In the genomic region with DNA sequence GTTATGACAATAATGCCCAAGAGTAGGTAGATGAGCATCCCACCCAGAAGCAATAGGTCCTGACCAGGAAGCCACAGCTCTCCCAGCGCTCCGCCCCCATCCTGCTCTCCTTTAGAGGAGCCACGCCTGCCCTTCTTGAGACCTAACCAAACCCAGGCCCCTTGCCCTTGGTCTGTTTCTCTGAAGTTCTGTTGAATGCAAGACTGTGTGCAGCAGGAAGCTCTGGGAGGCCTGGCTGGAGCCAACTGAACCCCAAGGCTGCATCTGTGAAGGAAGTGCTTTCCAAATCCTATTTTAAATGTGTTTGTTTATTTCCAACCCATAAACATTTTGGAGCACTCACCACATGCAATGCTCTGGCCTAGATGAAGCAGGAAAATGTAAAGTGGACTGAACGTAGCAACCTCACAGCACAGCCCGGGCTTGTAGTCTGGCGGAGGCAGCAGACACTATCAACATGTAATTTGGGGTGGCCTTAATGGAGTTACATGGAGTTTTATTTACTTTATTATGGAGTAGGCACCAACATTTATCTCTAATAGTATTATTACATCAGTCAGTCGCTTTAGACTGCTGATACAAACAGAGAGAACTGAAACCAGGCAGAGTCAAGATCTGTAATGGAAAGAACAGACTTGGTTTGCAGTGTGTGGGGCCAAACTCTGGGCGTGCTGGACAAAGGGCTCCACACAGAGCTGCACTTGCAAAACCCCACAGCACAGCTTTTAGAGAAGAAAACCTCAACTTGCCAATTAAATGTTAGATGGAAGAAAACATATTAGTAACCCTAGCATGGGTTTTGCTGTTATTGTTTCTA, we compare ENCODE assay signal across 32 mouse cellular contexts. TPM values are rescaled to one million over a fixed set of nuclear protein-coding genes. Genes with fewer than 3 reads are reported as not detected.
DNase-seq lines count a peak whose midpoint lies in the region; ATAC-seq and TF ChIP-seq lines count a peak whose summit lies in the region.
"Had no signal": no experiment of that assay in that cellular context is flagged by ENCODE, and none has a peak within 500 bp of the region (broad histone marks: within the 10 kb centered on the region; RNA-seq: fewer than 3 reads in every experiment).

No protein-coding gene starts in this region.

- no peak for TF ChIP-seq POLR2A in liver, adult 2 months (IDR thresholded peaks at IDR 0.05; ENCODE audit: extremely low read depth, insufficient read depth, low read length)

- ATAC-seq in liver, embryonic 12.5 days = no peak
- ATAC-seq in intestine, embryonic 16.5 days = peak; percentile 80
- ATAC-seq in stomach, postnatal 0 days (ENCODE audit: low FRiP score, low TSS enrichment) = peak; percentile 45; the same call in 1 of the 2 replicates
- no peak for ATAC-seq in forebrain, embryonic 11.5 days (replicated peaks; ENCODE audit: low FRiP score)
- ATAC-seq: activated CD4-positive, CD25-positive, alpha-beta regulatory T cell, adult 4 months; forebrain, embryonic 16.5 days had no signal

- no peaks in the 10 kb centered on the region for H3K4me1 ChIP-seq in liver, adult 2 months (ENCODE audit: control insufficient read depth, insufficient read depth, low read length)
- no peaks in the 10 kb centered on the region for H3K4me1 ChIP-seq in liver, embryonic 12.5 days
- H3K4me1 ChIP-seq in intestine, embryonic 16.5 days (ENCODE audit: control insufficient read depth, insufficient read depth, low read length) = 0 out of 2 replicates have a peak, but pooled peaks cover 3% of the 10 kb centered on the region
- H3K4me1 ChIP-seq in stomach, postnatal 0 days (replicated peaks; ENCODE audit: control insufficient read depth, insufficient read depth) = no peaks in the 10 kb centered on the region
- no peaks in the 10 kb centered on the region for H3K4me1 ChIP-seq in forebrain, embryonic 11.5 days (replicated peaks; ENCODE audit: control insufficient read depth, insufficient read depth, low read length)
- H3K4me1 ChIP-seq in heart, embryonic 10.5 days = no peaks in the 10 kb centered on the region
- H3K4me1 ChIP-seq: heart, embryonic 15.5 days; hindbrain, embryonic 13.5 days; liver, embryonic 13.5 days; midbrain, embryonic 12.5 days had no signal

- H3K27me3 ChIP-seq in liver, adult 2 months (ENCODE audit: control insufficient read depth, insufficient read depth, low read length) = no peaks in the 10 kb centered on the region
- no peaks in the 10 kb centered on the region for H3K27me3 ChIP-seq in liver, embryonic 12.5 days (replicated peaks)
- no peaks in the 10 kb centered on the region for H3K27me3 ChIP-seq in intestine, embryonic 16.5 days (replicated peaks; ENCODE audit: control insufficient read depth, insufficient read depth, low read length)
- no peaks in the 10 kb centered on the region for H3K27me3 ChIP-seq in stomach, postnatal 0 days (ENCODE audit: control insufficient read depth, insufficient read depth, low read length)
- no peaks in the 10 kb centered on the region for H3K27me3 ChIP-seq in forebrain, embryonic 11.5 days (ENCODE audit: control insufficient read depth, insufficient read depth, low read length)
- no peaks in the 10 kb centered on the region for H3K27me3 ChIP-seq in heart, embryonic 10.5 days (ENCODE audit: insufficient read depth, poor library complexity, severe bottlenecking)
- H3K27me3 ChIP-seq: heart, embryonic 15.5 days; hindbrain, embryonic 13.5 days; liver, embryonic 13.5 days; midbrain, embryonic 12.5 days had no signal

- H3K4me2 ChIP-seq in liver, embryonic 12.5 days = no peak overlapping the region
- no peak overlapping the region for H3K4me2 ChIP-seq in intestine, embryonic 16.5 days (ENCODE audit: low read depth, low read length)
- H3K4me2 ChIP-seq in stomach, postnatal 0 days (replicated peaks; ENCODE audit: low read depth) = no peak overlapping the region
- H3K4me2 ChIP-seq in forebrain, embryonic 11.5 days (ENCODE audit: low read depth, low read length, severe bottlenecking) = no peak overlapping the region
- H3K4me2 ChIP-seq: heart, embryonic 15.5 days; hindbrain, embryonic 13.5 days; liver, embryonic 13.5 days; midbrain, embryonic 12.5 days had no signal

- no peak for TF ChIP-seq EP300 in stomach, postnatal 0 days (optimal IDR thresholded peaks at IDR 0.05)

- peak; percentile 3 for DNase-seq in liver, adult 2 months (ENCODE audit: extremely low read depth, low read depth, low spot score)
- peak; percentile 59 for DNase-seq in lung, postnatal 10 days
- no peak for DNase-seq in lung, adult 18-20 months
- no peak for DNase-seq in stomach, postnatal 0 days (ENCODE audit: low spot score)
- DNase-seq in forebrain, embryonic 11.5 days (ENCODE audit: low spot score) = no peak
- no peak for DNase-seq in heart, embryonic 10.5 days (ENCODE audit: low spot score)
- DNase-seq: adrenal gland, postnatal 10 days; B cell, adult 2 months; cerebellum, adult 18-20 months; cerebellum, postnatal 14 days; gastrocnemius, postnatal 36 days; heart, adult 2 months; heart, postnatal 36 days; kidney, adult 8-10 months; kidney, postnatal 10 days; left cerebral cortex, postnatal 4 days; liver, embryonic 13.5 days; right cerebral cortex, postnatal 25 days had no signal

- TF ChIP-seq CTCF in liver, adult 2 months (IDR thresholded peaks at IDR 0.05; ENCODE audit: low read depth, low read length) = no peak
- TF ChIP-seq CTCF in stomach, postnatal 0 days (IDR thresholded peaks at IDR 0.05; ENCODE audit: low read depth) = no peak

- WGBS in liver, adult 2 months = 86% methylated on average over 8 of the region's 8 CpGs
- 66% methylated on average over 8 of the region's 8 CpGs for WGBS in liver, embryonic 12.5 days (ENCODE audit: insufficient replicate concordance)
- 68% methylated on average over 8 of the region's 8 CpGs for WGBS in intestine, embryonic 16.5 days
- 66% methylated on average over 8 of the region's 8 CpGs for WGBS in stomach, postnatal 0 days
- 86% methylated on average over 8 of the region's 8 CpGs for WGBS in forebrain, embryonic 11.5 days
- 79% methylated on average over 8 of the region's 8 CpGs for WGBS in heart, embryonic 10.5 days

- no peaks in the 10 kb centered on the region for H3K79me2 ChIP-seq in liver, adult 2 months (ENCODE audit: control insufficient read depth, insufficient read depth, low read length)

- H3K4me3 ChIP-seq in liver, adult 2 months (ENCODE audit: insufficient read depth, low read depth, low read length) = no peak overlapping the region
- no peak overlapping the region for H3K4me3 ChIP-seq in liver, embryonic 12.5 days
- no peak overlapping the region for H3K4me3 ChIP-seq in intestine, embryonic 16.5 days (ENCODE audit: low read length)
- H3K4me3 ChIP-seq in stomach, postnatal 0 days (ENCODE audit: low read depth, low read length) = no peak overlapping the region
- no peak overlapping the region for H3K4me3 ChIP-seq in forebrain, embryonic 11.5 days (ENCODE audit: low read depth, low read length)
- H3K4me3 ChIP-seq in heart, embryonic 10.5 days = no peak overlapping the region
- H3K4me3 ChIP-seq: heart, adult 2 months; heart, embryonic 15.5 days; hindbrain, embryonic 13.5 days; left cerebral cortex, adult 2 months; liver, embryonic 13.5 days; midbrain, embryonic 12.5 days had no signal

- H3K9ac ChIP-seq in liver, adult 2 months (ENCODE audit: low read depth, low read length) = no peak overlapping the region
- H3K9ac ChIP-seq in liver, embryonic 12.5 days = no peak overlapping the region
- no peak overlapping the region for H3K9ac ChIP-seq in intestine, embryonic 16.5 days (ENCODE audit: low read depth, low read length)
- H3K9ac ChIP-seq in stomach, postnatal 0 days (ENCODE audit: low read length) = no peak overlapping the region
- no peak overlapping the region for H3K9ac ChIP-seq in forebrain, embryonic 11.5 days (ENCODE audit: low read length)
- H3K9ac ChIP-seq: heart, embryonic 15.5 days; hindbrain, embryonic 13.5 days; liver, embryonic 13.5 days; midbrain, embryonic 12.5 days had no signal

- no peak overlapping the region for H3K27ac ChIP-seq in liver, adult 2 months (replicated peaks; ENCODE audit: insufficient read depth, low read depth, low read length)
- H3K27ac ChIP-seq in liver, embryonic 12.5 days = no peak overlapping the region
- no peak overlapping the region for H3K27ac ChIP-seq in intestine, embryonic 16.5 days (ENCODE audit: low read length)
- H3K27ac ChIP-seq in stomach, postnatal 0 days (replicated peaks) = peak overlapping the region; percentile 65; the same call in 1 of the 2 replicates
- H3K27ac ChIP-seq in forebrain, embryonic 11.5 days (ENCODE audit: low read depth, low read length) = no peak overlapping the region
- no peak overlapping the region for H3K27ac ChIP-seq in heart, embryonic 10.5 days
- H3K27ac ChIP-seq: heart, adult 2 months; heart, embryonic 15.5 days; hindbrain, embryonic 13.5 days; left cerebral cortex, adult 2 months; liver, embryonic 13.5 days; midbrain, embryonic 12.5 days had no signal

- no peaks in the 10 kb centered on the region for H3K9me3 ChIP-seq in liver, embryonic 12.5 days (replicated peaks)
- H3K9me3 ChIP-seq in intestine, embryonic 16.5 days (ENCODE audit: control insufficient read depth, low read length) = no peaks in the 10 kb centered on the region
- no peaks in the 10 kb centered on the region for H3K9me3 ChIP-seq in stomach, postnatal 0 days (ENCODE audit: control insufficient read depth, low read length)
- no peaks in the 10 kb centered on the region for H3K9me3 ChIP-seq in forebrain, embryonic 11.5 days (ENCODE audit: control insufficient read depth, low read length)
- no peaks in the 10 kb centered on the region for H3K9me3 ChIP-seq in heart, embryonic 10.5 days
- H3K9me3 ChIP-seq: heart, embryonic 15.5 days; hindbrain, embryonic 13.5 days; liver, embryonic 13.5 days; midbrain, embryonic 12.5 days had no signal

- no peaks in the 10 kb centered on the region for H3K36me3 ChIP-seq in liver, adult 2 months (ENCODE audit: control insufficient read depth, insufficient read depth, low read length)
- H3K36me3 ChIP-seq in liver, embryonic 12.5 days = no peaks in the 10 kb centered on the region
- H3K36me3 ChIP-seq in intestine, embryonic 16.5 days (ENCODE audit: control insufficient read depth, insufficient read depth, low read length) = no peaks in the 10 kb centered on the region
- no peaks in the 10 kb centered on the region for H3K36me3 ChIP-seq in stomach, postnatal 0 days (ENCODE audit: control insufficient read depth, insufficient read depth, low read length)
- no peaks in the 10 kb centered on the region for H3K36me3 ChIP-seq in forebrain, embryonic 11.5 days (ENCODE audit: control insufficient read depth, insufficient read depth, low read length)
- H3K36me3 ChIP-seq in heart, embryonic 10.5 days = no peaks in the 10 kb centered on the region
- H3K36me3 ChIP-seq: heart, embryonic 15.5 days; hindbrain, embryonic 13.5 days; liver, embryonic 13.5 days; midbrain, embryonic 12.5 days had no signal

RNA-seq across cellular contexts. Expression of a gene that starts 45.6 kb away (rescaled TPM):
- not detected in 2 replicates for total RNA-seq in liver, adult 2 months (2014; rRNA removed)
- not detected in 2 replicates for polyA plus RNA-seq in liver, adult 2 months (2012; rRNA removed)
- polyA plus RNA-seq in liver, embryonic 12.5 days (2016; fragmentation: Nextera tagmentation; extraction: Ambion mirVana) = not detected in 2 replicates
- polyA plus RNA-seq in intestine, embryonic 16.5 days (2015; fragmentation: Nextera tagmentation; extraction: Ambion mirVana) = 0.21 TPM in 1 of 2 replicates, not detected in the other
- polyA plus RNA-seq in stomach, postnatal 0 days (2015; fragmentation: Nextera tagmentation; extraction: Ambion mirVana) = 0.18 and 0.30 TPM in 2 replicates
- not detected in 2 replicates for polyA plus RNA-seq in forebrain, embryonic 11.5 days (2014; fragmentation: Nextera tagmentation; extraction: Ambion mirVana)
- 0.87 TPM in 1 of 2 replicates, not detected in the other for polyA plus RNA-seq in heart, embryonic 10.5 days (2016; fragmentation: Nextera tagmentation; extraction: Ambion mirVana)
- total RNA-seq: adrenal gland, postnatal 10 days; gastrocnemius, postnatal 36 days; heart, adult 2 months; heart, postnatal 36 days; layer of hippocampus, postnatal 10 days; left cerebral cortex, adult 2 months; left cerebral cortex, postnatal 4 days; megakaryocyte progenitor cell, adult 5-6 weeks; MEL had no signal
- polyA plus RNA-seq: activated CD4-positive, CD25-positive, alpha-beta regulatory T cell, adult 4 months; forebrain, embryonic 16.5 days; heart, adult 2 months; heart, embryonic 15.5 days; hindbrain, embryonic 13.5 days; liver, embryonic 13.5 days; midbrain, embryonic 12.5 days; neural tube, embryonic 11.5 days; thymus, postnatal 0 days; urinary bladder, adult 2 months had no signal

RNA-seq across cellular contexts. Expression of a gene that starts 56.8 kb away (rescaled TPM):
- total RNA-seq in liver, adult 2 months (2014; rRNA removed) = 1.8 and 10.5 TPM in 2 replicates
- polyA plus RNA-seq in liver, adult 2 months (2012; rRNA removed) = 5.2 and 10.0 TPM in 2 replicates
- polyA plus RNA-seq in liver, embryonic 12.5 days (2016; fragmentation: Nextera tagmentation; extraction: Ambion mirVana) = 2.4 and 3.2 TPM in 2 replicates
- 67.2 and 75.2 TPM in 2 replicates for polyA plus RNA-seq in intestine, embryonic 16.5 days (2015; fragmentation: Nextera tagmentation; extraction: Ambion mirVana)
- 20.3 and 23.3 TPM in 2 replicates for polyA plus RNA-seq in stomach, postnatal 0 days (2015; fragmentation: Nextera tagmentation; extraction: Ambion mirVana)
- polyA plus RNA-seq in forebrain, embryonic 11.5 days (2014; fragmentation: Nextera tagmentation; extraction: Ambion mirVana) = 15.1 and 19.4 TPM in 2 replicates
- 32.0 and 71.3 TPM in 2 replicates for polyA plus RNA-seq in heart, embryonic 10.5 days (2016; fragmentation: Nextera tagmentation; extraction: Ambion mirVana)
- total RNA-seq: megakaryocyte progenitor cell, adult 5-6 weeks; MEL had no signal

Comparison
In these comparisons a context has a peak if more than half of its experiments do, and no peak if none do; other contexts are left out.
1. DNase-seq: peak in liver, adult 2 months (single experiment) and lung, postnatal 10 days (single experiment); none in lung, adult 18-20 months (0 of 2), stomach, postnatal 0 days (single experiment), forebrain, embryonic 11.5 days (single experiment) and heart, embryonic 10.5 days (single experiment).
2. ATAC-seq: peak in intestine, embryonic 16.5 days (single experiment) and stomach, postnatal 0 days (single experiment); none in liver, embryonic 12.5 days (single experiment) and forebrain, embryonic 11.5 days (single experiment).